ENCODE assay signal across 28 mouse cellular contexts in genomic region chr1:183453066-183453465, GRCm38 (mm10). TPM values are rescaled to one million over a fixed set of nuclear protein-coding genes. Genes with fewer than 3 reads are reported as not detected.
DNase-seq lines count a peak whose midpoint lies in the region; ATAC-seq and TF ChIP-seq lines count a peak whose summit lies in the region.
"Had no signal": no experiment of that assay in that cellular context is flagged by ENCODE, and none has a peak within 500 bp of the region (broad histone marks: within the 10 kb centered on the region; RNA-seq: fewer than 3 reads in every experiment).

No protein-coding gene starts in this region.

- TF ChIP-seq CTCF in lung, embryonic 14.5 days (IDR thresholded peaks at IDR 0.05; ENCODE audit: low read depth): no peak

- H3K4me2 ChIP-seq in lung, embryonic 14.5 days: no peak overlapping the region
- no peak overlapping the region for H3K4me2 ChIP-seq in hindbrain, embryonic 12.5 days (replicated peaks)
- no peak overlapping the region for H3K4me2 ChIP-seq in liver, embryonic 11.5 days
- H3K4me2 ChIP-seq: embryonic facial prominence, embryonic 15.5 days; heart, embryonic 13.5 days; hindbrain, embryonic 15.5 days; stomach, embryonic 15.5 days had no signal

- 0 out of 2 replicates have a peak, but pooled peaks cover 5% of the 10 kb centered on the region for H3K9me3 ChIP-seq in lung, embryonic 14.5 days (ENCODE audit: low read depth, low read length)
- 0 out of 2 replicates have a peak, but pooled peaks cover 3% of the 10 kb centered on the region for H3K9me3 ChIP-seq in hindbrain, embryonic 12.5 days (replicated peaks)
- no peaks in the 10 kb centered on the region for H3K9me3 ChIP-seq in liver, embryonic 11.5 days (ENCODE audit: control insufficient read depth, low read length)
- H3K9me3 ChIP-seq: embryonic facial prominence, embryonic 15.5 days; hindbrain, embryonic 15.5 days; stomach, embryonic 15.5 days had no signal

- no peak for ATAC-seq in lung, embryonic 14.5 days (ENCODE audit: insufficient read depth)
- peak; percentile 78 for ATAC-seq in hindbrain, embryonic 12.5 days (ENCODE audit: low FRiP score)
- ATAC-seq in liver, embryonic 11.5 days (replicated peaks; ENCODE audit: low FRiP score): no peak
- ATAC-seq: activated CD4-positive, CD25-positive, alpha-beta regulatory T cell, adult 4 months; CD4-positive, CD25-positive, alpha-beta regulatory T cell, adult 4 months; liver, postnatal 0 days had no signal

- H3K27ac ChIP-seq in lung, embryonic 14.5 days (ENCODE audit: low read depth): no peak overlapping the region
- H3K27ac ChIP-seq in hindbrain, embryonic 12.5 days: peak overlapping the region; percentile 66; the same call in 1 of the 2 replicates
- no peak overlapping the region for H3K27ac ChIP-seq in liver, embryonic 11.5 days (ENCODE audit: low read depth, low read length)
- H3K27ac ChIP-seq: embryonic facial prominence, embryonic 15.5 days; heart, embryonic 13.5 days; hindbrain, embryonic 15.5 days; kidney, postnatal 0 days; layer of hippocampus, adult 2 months; stomach, embryonic 15.5 days had no signal

- no peak overlapping the region for H3K4me3 ChIP-seq in lung, embryonic 14.5 days (ENCODE audit: low read depth, low read length)
- H3K4me3 ChIP-seq in hindbrain, embryonic 12.5 days: no peak overlapping the region
- H3K4me3 ChIP-seq in liver, embryonic 11.5 days (ENCODE audit: low read depth, low read length): no peak overlapping the region
- H3K4me3 ChIP-seq: embryonic facial prominence, embryonic 15.5 days; heart, embryonic 13.5 days; hindbrain, embryonic 15.5 days; layer of hippocampus, adult 2 months; megakaryocyte, embryonic 14.5 days; stomach, embryonic 15.5 days had no signal

- H3K4me1 ChIP-seq in lung, embryonic 14.5 days (ENCODE audit: insufficient read depth): no peaks in the 10 kb centered on the region
- 0 out of 2 replicates have a peak, but pooled peaks cover 10% of the 10 kb centered on the region for H3K4me1 ChIP-seq in hindbrain, embryonic 12.5 days
- no peaks in the 10 kb centered on the region for H3K4me1 ChIP-seq in liver, embryonic 11.5 days (replicated peaks; ENCODE audit: control insufficient read depth, insufficient read depth, low read length)
- H3K4me1 ChIP-seq: embryonic facial prominence, embryonic 15.5 days; hindbrain, embryonic 15.5 days; megakaryocyte, embryonic 14.5 days; stomach, embryonic 15.5 days had no signal

- no peaks in the 10 kb centered on the region for H3K27me3 ChIP-seq in lung, embryonic 14.5 days (ENCODE audit: insufficient read depth, low read length)
- H3K27me3 ChIP-seq in hindbrain, embryonic 12.5 days: no peaks in the 10 kb centered on the region
- no peaks in the 10 kb centered on the region for H3K27me3 ChIP-seq in liver, embryonic 11.5 days (replicated peaks; ENCODE audit: control insufficient read depth, insufficient read depth, low read length)
- H3K27me3 ChIP-seq: embryonic facial prominence, embryonic 15.5 days; heart, embryonic 13.5 days; hindbrain, embryonic 15.5 days; stomach, embryonic 15.5 days had no signal

- no peaks in the 10 kb centered on the region for H3K36me3 ChIP-seq in lung, embryonic 14.5 days (ENCODE audit: insufficient read depth)
- H3K36me3 ChIP-seq in hindbrain, embryonic 12.5 days: no peaks in the 10 kb centered on the region
- no peaks in the 10 kb centered on the region for H3K36me3 ChIP-seq in liver, embryonic 11.5 days (ENCODE audit: control insufficient read depth, insufficient read depth, low read length)
- H3K36me3 ChIP-seq: embryonic facial prominence, embryonic 15.5 days; heart, embryonic 13.5 days; hindbrain, embryonic 15.5 days; stomach, embryonic 15.5 days had no signal

- DNase-seq in cerebellum, postnatal 14 days: peak; percentile 24 to 47
- no peak for DNase-seq in cerebellum, adult 9-11 months
- peak; percentile 15 for DNase-seq in lung, embryonic 14.5 days
- no peak for DNase-seq in lung, postnatal 4 days
- peak; percentile 22 for DNase-seq in NIH3T3 (ENCODE audit: low read depth)
- no peak for DNase-seq in gastrocnemius, postnatal 4 days (ENCODE audit: low spot score in 2 of 2)
- DNase-seq in liver, embryonic 11.5 days (ENCODE audit: low spot score): no peak
- DNase-seq: adrenal gland, postnatal 14 days; cerebellum, adult 11-12 months; gastrocnemius, postnatal 10 days; heart, adult 18-20 months; kidney, adult 18-20 months; layer of hippocampus, postnatal 36 days; liver; liver, postnatal 0 days; lung, postnatal 14 days; right cerebral cortex, postnatal 25 days had no signal

- 20% methylated on average over 3 of the region's 3 CpGs for WGBS in lung, embryonic 14.5 days
- WGBS in hindbrain, embryonic 12.5 days: 13% methylated on average over 3 of the region's 3 CpGs
- WGBS in liver, embryonic 11.5 days: 31% methylated on average over 3 of the region's 3 CpGs

- no peak overlapping the region for H3K9ac ChIP-seq in lung, embryonic 14.5 days
- no peak overlapping the region for H3K9ac ChIP-seq in hindbrain, embryonic 12.5 days
- H3K9ac ChIP-seq in liver, embryonic 11.5 days (ENCODE audit: low read depth, low read length): no peak overlapping the region
- H3K9ac ChIP-seq: embryonic facial prominence, embryonic 15.5 days; heart, embryonic 13.5 days; hindbrain, embryonic 15.5 days; liver, postnatal 0 days; stomach, embryonic 15.5 days had no signal

RNA-seq across cellular contexts. Expression of gene Hhipl2, which starts 35.1 kb away (rescaled TPM):
- 0.14 TPM in 1 of 2 replicates, not detected in the other for polyA plus RNA-seq in lung, embryonic 14.5 days (2014; fragmentation: Nextera tagmentation; extraction: Ambion mirVana)
- polyA plus RNA-seq in hindbrain, embryonic 12.5 days (2016; fragmentation: Nextera tagmentation; extraction: Ambion mirVana): 0.26 and 0.82 TPM in 2 replicates
- not detected for total RNA-seq in gastrocnemius, postnatal 4 days (2021)
- 0.08 and 0.10 TPM in 2 replicates for polyA plus RNA-seq in liver, embryonic 11.5 days (2014; fragmentation: Nextera tagmentation; extraction: Ambion mirVana)
- total RNA-seq: adrenal gland, postnatal 14 days; common myeloid progenitor, adult 5-6 weeks; heart, adult 18-20 months had no signal
- polyA plus RNA-seq: activated CD4-positive, CD25-positive, alpha-beta regulatory T cell, adult 4 months; CD4-positive, CD25-positive, alpha-beta regulatory T cell, adult 4 months; embryonic facial prominence, embryonic 15.5 days; heart, embryonic 13.5 days; liver, postnatal 0 days had no signal

Comparison
In these comparisons a context has a peak if more than half of its experiments do, and no peak if none do; other contexts are left out.
1. DNase-seq: peak in cerebellum, postnatal 14 days (2 of 2), lung, embryonic 14.5 days (single experiment) and NIH3T3 (single experiment); none in cerebellum, adult 9-11 months (single experiment), lung, postnatal 4 days (0 of 2), gastrocnemius, postnatal 4 days (0 of 2) and liver, embryonic 11.5 days (single experiment).